Mouse (Mus musculus) ZHBTc4 (cell line): ENCODE measurements around the gene Sf3b1.
A peak's percentile ranks its signal among the peaks of the same experiment; 100 is the strongest.

Experiments used
- DNase-seq: peaks from one replicate; pipeline ENCODE4 v3.0.0-alpha.2; 2011; ENCODE audit warnings: low read depth, low spot score

Sf3b1 gene

GRCm38 (mm10) chr1:55028512-55029249, 1.4 kb upstream of the Sf3b1 start:
- no peak for DNase-seq

DNA sequence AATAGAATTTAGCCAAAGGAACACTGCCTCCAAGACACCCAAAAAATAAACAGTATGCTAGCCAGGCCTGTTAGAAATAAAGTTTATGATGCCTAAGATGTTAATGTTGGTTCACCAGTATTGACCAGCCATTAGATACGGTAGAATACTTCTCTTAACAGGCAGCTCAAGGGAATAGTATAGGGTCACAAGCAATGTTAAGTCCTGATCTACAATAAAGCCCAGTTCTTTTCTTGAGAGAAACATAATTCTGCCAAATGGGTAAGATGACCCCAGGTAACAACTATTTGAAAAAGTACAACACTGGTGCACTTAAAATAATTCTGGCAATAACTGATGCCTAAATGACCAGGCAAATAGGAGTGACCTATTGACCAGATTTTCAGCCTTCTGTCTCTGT, 685 bp upstream of the Sf3b1 start:
- no peak for DNase-seq

- peak; percentile 56 for DNase-seq
These were observed 633 bp downstream of the Sf3b1 start for GRCm38 (mm10) chr1:55026444-55027252.

DNA sequence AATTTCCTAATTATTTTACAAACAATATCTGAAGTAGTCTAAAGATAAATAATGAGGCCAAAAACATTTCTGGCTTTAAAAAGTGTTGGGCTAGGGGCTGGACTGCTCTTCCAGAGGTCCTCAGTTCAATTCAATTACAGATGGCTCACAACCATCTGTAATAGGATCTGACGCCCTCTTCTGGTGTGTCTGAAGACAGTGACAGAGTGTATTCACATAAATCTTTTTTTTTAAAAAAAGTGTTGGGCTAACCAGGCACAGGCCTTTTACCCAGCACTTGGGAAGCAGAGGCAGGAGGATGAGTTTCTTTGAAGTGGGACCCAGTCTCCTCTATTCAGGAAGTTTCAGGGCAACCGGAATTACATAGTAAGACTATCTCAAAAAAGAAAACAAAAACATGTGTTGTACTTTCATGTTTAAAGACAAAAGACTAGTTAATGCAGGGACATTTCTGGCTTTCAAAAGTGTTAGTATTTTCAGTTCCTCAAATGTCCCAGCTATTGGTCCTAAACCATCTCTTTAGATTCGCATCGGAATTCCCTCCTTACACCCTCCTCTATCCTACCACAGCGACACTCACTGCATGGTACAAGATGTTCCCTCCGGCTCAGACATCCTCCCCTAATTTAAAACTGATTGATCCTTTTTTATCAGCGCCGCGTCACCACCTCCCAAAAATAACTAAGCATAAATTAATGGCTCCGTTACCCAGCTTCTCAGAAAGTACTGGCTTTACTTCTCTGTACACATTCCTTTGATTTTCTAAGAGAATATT, 1.4 kb downstream of the Sf3b1 start:
- no peak for DNase-seq

DNA sequence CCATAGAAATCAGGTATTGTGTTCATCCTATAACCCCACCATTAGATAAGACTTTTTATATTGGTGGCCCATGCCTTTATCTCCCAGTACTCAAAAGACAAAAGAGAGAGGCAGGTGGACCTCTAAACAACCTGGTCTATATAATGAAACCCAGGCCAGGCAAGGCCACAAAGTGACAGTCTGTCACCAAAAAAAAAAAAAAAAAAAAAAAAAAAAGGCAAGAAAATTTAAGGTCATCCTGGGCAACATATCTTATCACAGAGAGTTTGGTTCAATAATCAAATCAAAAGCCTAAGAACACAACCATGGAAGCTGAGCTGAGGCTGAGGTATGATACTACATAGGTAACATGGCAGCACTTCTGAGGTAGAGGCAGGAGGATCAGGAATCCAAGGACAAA, 5.4 kb downstream of the Sf3b1 start:
- DNase-seq, result no peak

DNA sequence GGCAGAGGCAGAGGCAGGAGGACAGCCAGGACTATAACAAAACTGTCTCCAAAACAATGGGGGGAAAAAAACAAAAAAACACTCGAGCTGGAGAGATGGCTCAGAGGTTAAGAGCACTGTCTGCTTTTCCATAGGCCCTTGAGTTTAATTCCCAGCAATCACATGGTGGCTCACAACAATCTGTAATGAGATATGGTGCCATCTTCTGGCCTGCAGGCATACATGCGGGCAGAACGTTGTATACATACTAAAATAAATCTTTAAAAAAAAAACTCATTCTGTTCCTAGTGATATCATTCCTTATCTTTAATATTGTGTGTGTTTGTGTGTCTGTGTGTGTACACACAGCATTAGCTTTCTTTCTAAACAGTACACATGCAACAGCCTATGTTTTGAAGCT, 14.8 kb downstream of the Sf3b1 start:
- peak; percentile 46 for DNase-seq

DNA sequence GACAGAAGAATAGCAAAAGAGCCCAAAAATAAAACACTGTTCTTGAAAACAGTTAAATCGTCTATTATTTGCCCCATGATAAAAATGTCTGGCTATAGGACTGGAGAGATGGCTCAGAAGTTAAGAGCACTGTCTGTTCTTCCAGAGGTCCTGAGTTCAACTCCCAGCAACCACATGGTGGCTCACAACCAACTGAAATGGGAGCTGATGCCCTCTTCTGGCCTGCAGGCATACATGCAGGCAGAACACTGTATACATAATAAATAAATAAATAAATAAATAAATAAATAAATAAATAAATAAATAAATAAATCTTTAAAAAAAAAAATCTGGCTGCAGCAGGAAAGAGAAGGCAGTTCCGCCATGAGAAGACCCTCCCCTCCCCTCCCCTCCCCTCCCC, 19.0 kb downstream of the Sf3b1 start:
- peak; percentile 51 for DNase-seq

DNA sequence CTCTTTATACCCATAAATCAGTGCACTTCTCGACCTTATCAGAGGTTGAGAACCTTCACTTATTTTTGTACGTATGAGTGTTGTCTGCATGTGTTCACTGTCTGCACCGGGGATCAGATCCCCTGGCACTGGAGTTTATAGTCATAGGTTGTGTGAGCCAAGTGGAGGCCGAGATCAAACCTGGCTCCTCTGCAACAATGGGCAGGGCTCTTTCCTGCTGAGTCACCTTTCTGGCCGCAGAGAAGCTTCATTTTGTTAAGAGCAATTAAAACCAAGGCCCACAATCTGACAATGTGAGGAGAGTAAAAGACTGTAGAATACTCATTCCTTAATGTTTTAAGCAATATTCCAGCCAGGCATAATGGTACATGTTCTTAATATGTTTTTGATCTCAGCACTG, 33.7 kb downstream of the Sf3b1 start:
- DNase-seq, result no peak

DNA sequence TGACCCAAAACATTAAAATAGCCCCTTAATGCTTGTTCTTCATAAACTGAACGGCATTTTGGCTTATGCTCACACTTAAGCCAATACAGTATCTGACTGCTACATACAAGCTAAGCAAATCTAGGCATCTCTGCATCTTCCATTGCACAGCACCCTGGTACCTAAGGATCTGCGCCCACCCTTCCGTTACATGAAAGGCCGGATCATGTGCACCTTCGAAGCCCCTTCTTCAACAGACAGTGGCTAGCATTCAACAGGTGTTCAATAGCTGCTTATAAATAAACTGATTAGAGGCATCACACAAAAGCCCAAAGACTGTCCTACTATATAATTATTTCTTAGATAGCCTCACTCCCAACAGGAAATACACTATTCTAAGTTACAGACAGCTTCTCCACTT, 41.0 kb downstream of the Sf3b1 start:
- no peak for DNase-seq

DNA sequence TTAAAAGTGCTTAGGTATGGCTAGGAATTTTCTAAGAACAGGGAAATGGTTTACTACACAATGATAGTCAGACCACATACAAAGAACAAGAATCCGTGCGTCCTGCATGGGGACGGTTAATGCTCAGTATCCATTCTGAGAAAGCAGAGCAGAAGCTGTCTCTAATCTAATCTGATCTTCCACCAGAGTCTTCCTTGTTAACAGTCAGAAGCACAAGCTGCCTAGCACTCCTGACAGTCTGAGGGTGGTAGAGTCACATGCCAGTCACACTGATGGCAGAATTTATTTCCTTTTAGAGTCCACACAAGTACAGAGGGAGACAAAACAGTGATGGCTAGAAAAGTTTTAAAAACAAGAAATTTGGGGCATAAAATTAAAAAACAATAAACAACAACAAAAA, 41.5 kb downstream of the Sf3b1 start:
- DNase-seq, result no peak

- DNase-seq, result no peak
These were observed 43.1 kb downstream of the Sf3b1 start for GRCm38 (mm10) chr1:54984154-54984553.

GRCm38 (mm10) chr1:54983339-54983738, 43.9 kb downstream of the Sf3b1 start:
- DNase-seq, result peak; percentile 51

- no peak for DNase-seq
These were observed 44.6 kb downstream of the Sf3b1 start for GRCm38 (mm10) chr1:54982636-54983035.

GRCm38 (mm10) chr1:54979226-54979984, 47.9 kb downstream of the Sf3b1 start:
- peak; percentile 35 for DNase-seq

DNA sequence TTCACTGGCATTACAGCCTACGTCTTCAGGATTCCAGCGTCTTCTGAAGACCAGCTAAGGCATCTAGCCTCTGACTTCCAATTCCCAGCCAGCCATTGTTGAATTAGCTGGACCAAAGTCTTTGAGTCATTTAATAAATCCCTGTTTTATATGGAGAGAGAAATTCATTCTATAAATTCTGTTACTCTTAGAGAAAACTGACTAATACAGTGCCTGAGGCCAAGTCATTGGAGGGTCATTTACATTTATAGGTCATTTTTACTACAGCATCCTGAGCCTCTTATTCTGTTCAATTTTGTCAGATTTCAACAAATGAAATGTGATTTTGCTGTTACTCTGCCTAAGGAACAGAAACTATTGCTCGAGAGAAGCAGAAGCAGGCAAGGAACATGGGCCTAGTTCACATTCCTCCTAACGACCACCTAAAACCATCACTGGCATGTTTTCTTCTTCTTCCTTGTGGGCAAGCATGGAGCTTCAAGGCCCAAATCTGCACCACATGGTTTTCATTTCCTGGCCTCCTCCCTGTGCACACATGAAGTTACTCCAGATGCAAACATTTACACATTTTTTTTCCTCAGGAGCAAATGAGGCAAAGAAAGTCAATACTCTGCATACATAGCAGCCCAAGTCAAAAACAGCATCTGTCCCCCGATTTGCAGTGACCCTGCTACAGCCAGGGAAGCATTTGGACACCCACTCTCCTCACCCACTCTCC, 55.4 kb downstream of the Sf3b1 start:
- no peak for DNase-seq

DNA sequence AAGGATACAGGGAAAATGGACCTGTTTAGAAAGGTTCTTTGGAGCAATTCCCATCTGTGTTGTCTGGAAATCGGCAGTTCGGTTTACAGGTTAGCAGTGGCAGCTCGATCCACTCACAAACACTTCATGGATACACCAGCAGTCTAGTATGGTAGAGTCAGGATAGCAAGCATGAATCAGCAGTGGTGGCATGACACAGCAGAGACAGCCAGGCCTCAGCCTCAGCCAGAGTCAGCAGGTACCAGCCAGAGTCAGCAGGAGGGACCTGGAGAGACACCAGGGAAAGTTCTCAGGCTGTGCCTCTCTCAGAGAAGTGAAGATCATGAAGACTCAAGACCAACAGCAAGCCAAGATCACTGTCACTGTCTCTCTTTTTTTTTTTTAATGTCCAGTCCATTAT, 60.4 kb downstream of the Sf3b1 start:
- DNase-seq, result peak; percentile 30

DNA sequence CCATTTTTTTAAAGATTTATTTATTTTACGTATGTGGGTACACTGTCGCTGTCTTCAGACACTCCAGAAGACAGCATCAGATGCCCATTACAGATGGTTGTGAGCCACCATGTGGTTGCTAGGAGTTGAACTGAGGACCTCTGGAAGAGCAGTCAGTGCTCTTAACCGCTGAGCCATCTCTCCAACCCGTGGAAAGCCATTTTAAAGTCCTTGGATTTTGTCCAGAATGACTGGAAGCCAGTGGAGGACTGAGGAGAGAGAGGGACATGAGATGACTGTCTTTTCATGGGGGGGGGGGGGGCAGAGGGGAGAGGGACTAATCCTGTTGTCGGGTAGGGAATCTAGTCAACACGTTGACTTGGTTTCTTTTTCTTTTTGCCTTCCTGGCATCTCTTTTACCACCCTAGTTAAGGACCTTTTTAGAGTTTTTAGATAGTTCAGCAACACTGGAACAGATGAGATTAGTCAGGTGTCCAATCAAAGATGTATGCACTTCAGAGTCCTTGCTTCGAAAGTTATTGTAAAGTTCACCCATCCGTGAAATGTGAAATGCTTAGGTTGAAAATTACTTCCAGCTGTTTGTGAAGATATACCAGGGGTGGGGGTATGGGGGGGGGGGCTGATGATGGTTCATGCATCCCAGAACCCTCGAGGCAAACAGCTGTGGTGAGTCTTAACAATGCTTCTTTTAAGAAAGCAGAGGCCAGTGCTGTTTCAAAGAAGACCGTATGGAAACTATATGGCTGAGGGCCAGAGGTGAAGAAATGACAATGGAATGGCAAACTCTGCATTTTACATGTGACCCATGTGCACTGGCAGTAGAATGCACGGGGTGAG, 61.9 kb downstream of the Sf3b1 start:
- no peak for DNase-seq

DNA sequence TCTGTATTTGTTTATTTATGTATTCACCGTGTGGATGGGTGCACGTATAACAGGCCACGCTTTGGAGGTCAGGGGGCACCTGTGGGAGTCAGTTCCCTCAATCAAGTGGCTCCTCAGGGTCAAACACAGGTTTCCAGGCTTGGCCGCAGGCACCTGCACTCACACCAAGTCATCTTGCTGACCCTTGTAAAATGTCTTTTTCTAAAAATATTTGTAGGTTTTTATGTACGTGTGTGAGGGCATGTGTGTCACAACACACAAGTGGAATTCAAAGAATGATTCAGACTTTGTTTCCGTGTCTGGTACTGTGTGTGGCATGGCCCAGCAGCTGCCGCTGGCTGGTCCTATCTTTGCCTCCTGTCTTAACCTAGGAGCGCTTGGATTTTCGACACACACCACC, 65.6 kb downstream of the Sf3b1 start:
- no peak for DNase-seq

DNA sequence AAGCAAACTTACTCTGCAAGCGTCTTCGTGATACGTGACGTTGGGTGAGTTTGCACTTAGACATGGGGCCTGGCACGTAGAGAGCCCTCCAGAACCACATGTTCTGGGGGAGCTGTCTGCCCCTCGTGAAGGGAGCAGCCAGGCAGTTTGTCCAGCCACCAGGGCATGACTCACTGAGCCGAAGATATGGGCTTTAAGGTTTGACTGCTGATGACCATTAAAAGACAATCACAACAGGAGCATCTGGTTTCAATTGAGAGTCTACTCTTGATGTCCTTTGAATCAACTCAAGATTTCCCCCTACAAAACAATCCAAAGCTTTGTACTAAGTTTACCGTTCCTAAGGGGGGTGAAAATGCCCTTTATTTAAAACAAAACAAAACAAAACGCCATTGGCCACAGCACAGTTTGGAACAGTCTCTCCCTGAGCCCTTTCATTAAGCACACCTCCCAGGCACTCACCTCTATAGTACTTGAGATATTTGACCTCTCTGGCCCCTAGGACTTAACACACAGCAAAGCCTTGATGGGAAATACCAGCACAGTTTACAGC, 66.6 kb downstream of the Sf3b1 start:
- no peak for DNase-seq

DNA sequence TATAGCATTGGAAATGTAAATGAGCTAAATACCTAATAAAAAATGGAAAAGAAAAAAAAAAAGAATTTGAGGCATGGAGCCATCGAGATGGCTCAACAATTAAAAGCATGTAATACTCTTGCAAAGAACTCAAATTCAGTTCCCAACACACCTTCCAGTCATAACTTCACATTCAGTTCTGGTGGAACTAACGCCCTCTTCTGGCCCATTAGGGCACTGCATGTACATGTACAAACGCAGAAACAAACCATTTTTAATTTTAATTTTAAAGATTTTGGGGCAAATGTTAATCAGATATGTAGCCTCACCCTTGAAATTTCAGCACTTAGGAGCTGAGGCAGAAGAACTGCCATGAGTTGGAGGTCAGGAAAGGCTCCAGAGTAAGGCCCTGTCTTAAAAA, 68.8 kb downstream of the Sf3b1 start:
- DNase-seq, result no peak
